Mouse (Mus musculus): ENCODE measurements around the gene Cep89. TPM values are rescaled to one million over a fixed set of nuclear protein-coding genes. Genes with fewer than 3 reads are reported as not detected.

Cep89 gene
- polyA plus RNA-seq (2015; fragmentation: Nextera tagmentation; extraction: Ambion mirVana) = 50.6 and 52.3 TPM in 2 replicates

- Histone ChIP-seq H3K27me3 (no peaks in the 10 kb centered on the region), H3K27ac (no peak within 1 kb of the TSS), H3K9ac (peak within 1 kb of the TSS; percentile 77), H3K4me3 (peak within 1 kb of the TSS; percentile 68), H3K4me1 (peaks cover 24% of the 10 kb centered on the region), H3K9me3 (replicated peaks) (no peaks in the 10 kb centered on the region), H3K4me2 (peak within 1 kb of the TSS; percentile 85), H3K36me3 (ENCODE audit: poor library complexity, severe bottlenecking) (peaks cover 53% of the 10 kb centered on the region)
- under 1% methylated on average over 28 of the region's 28 CpGs for WGBS
- ATAC-seq = peak; percentile 100
Observed at GRCm38 (mm10) chr7:35396542-35397168, at the start of gene Cep89, which contains the start of gene Faap24. TSS of gene Cep89 (plus strand) at chr7:35397035. TSS of gene Faap24 (minus strand) at chr7:35396836.

GRCm38 (mm10) chr7:35347918-35348700 lies 48.7 kb upstream of the Cep89 start:
- no peak for ATAC-seq
- Histone ChIP-seq H3K4me2 (no peak overlapping the region), H3K9ac (no peak overlapping the region), H3K36me3 (ENCODE audit: poor library complexity, severe bottlenecking) (no peaks in the 10 kb centered on the region), H3K27me3 (no peaks in the 10 kb centered on the region), H3K27ac (no peak overlapping the region), H3K9me3 (replicated peaks) (no peaks in the 10 kb centered on the region), H3K4me1 (no peaks in the 10 kb centered on the region), H3K4me3 (no peak overlapping the region)
- WGBS = 81% methylated on average over 17 of the region's 18 CpGs

GRCm38 (mm10) chr7:35349022-35349421 lies 47.8 kb upstream of the Cep89 start:
- Histone ChIP-seq H3K27ac (no peak overlapping the region), H3K4me1 (no peaks in the 10 kb centered on the region), H3K36me3 (ENCODE audit: poor library complexity, severe bottlenecking) (no peaks in the 10 kb centered on the region), H3K27me3 (no peaks in the 10 kb centered on the region), H3K9ac (no peak overlapping the region), H3K9me3 (replicated peaks) (no peaks in the 10 kb centered on the region), H3K4me2 (no peak overlapping the region), H3K4me3 (no peak overlapping the region)
- no peak for ATAC-seq
- WGBS = 88% methylated on average over 4 of the region's 4 CpGs

DNA sequence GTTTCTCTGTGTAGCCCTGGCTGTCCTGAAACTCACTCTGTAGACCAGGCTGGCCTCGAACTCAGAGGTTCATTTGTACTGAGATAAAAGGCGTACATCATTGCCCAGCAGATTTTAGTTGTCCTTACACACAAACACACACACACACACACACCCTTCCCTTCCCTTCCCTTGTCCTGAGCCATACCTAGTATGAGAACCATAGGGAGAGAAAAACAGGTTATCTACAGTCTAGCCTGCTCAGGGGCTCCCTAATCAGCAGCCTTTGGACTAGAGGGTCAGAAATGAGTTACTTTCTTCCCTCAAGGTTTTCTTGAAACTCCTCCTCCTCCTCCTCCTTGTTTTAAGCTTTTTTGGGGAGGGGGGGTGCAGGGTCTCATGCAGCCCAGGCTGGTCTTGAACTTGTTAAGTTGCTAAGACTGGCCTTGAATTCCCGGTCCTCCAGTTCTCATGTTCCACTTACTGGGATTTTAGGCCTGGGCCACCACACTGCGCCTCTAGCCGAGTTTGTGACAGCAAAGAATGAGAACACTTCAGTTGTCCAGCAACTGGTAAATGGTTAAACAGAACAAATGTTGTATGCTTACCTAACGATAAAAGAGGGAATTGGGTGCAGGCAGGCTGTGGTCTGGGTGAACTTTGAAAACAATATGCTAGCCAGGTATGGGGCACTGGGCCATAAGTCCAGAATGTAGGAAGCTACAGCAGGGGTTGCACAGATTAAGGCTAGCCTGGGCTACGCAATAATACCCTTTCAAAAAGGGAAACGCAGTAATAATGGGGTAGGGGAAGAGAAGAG lies 46.8 kb upstream of the Cep89 start:
- Histone ChIP-seq H3K36me3 (ENCODE audit: poor library complexity, severe bottlenecking) (no peaks in the 10 kb centered on the region), H3K4me3 (no peak overlapping the region), H3K27me3 (no peaks in the 10 kb centered on the region), H3K27ac (no peak overlapping the region), H3K9me3 (replicated peaks) (no peaks in the 10 kb centered on the region), H3K4me1 (no peaks in the 10 kb centered on the region), H3K9ac (no peak overlapping the region), H3K4me2 (no peak overlapping the region)
- ATAC-seq = no peak
- WGBS = 92% methylated on average over 8 of the region's 8 CpGs

DNA sequence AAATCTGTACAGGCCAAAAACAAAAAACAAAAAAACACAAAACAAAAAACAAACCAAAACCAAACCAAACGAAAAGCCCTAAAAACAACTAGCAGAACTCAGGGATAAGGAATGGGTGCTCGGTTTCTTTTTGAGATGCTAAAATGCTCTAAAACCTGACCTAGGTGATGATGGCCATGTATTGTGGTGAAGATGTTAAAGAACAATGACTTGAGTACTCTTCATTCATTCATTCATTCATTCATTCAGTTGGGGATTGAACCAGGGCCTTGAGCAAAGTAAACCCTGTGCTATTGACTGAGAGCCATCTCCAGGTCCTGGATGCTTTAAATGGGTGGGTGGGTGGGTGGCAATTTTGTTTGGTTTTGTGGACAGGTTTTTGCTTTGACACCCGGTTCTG lies 45.7 kb upstream of the Cep89 start:
- 95% methylated on average over 3 of the region's 3 CpGs for WGBS
- ATAC-seq = no peak
- Histone ChIP-seq H3K4me1 (no peaks in the 10 kb centered on the region), H3K9ac (no peak overlapping the region), H3K9me3 (replicated peaks) (no peaks in the 10 kb centered on the region), H3K4me2 (no peak overlapping the region), H3K27ac (no peak overlapping the region), H3K4me3 (no peak overlapping the region), H3K27me3 (no peaks in the 10 kb centered on the region), H3K36me3 (ENCODE audit: poor library complexity, severe bottlenecking) (no peaks in the 10 kb centered on the region)

DNA sequence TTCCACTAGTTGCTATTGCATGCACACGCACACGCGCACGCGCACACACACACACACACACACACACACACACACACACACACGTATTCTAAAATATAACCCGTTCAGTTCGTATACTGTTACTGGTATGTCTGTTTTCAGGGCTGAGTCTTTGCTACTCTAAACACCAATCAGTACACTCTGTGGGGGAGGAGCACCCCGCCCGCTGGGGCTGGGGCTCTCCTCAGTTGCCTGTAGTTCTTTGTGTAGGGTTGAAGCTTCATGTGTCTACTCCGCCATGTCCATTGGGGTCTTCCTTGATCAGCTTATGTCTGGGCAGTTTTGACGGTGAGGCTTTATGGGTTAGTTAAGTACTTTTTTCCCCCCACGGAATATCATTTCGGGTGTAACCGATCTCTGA lies 43.5 kb upstream of the Cep89 start:
- Histone ChIP-seq H3K27ac (no peak overlapping the region), H3K9me3 (replicated peaks) (no peaks in the 10 kb centered on the region), H3K4me2 (no peak overlapping the region), H3K9ac (no peak overlapping the region), H3K4me3 (no peak overlapping the region), H3K4me1 (no peaks in the 10 kb centered on the region), H3K27me3 (no peaks in the 10 kb centered on the region), H3K36me3 (ENCODE audit: poor library complexity, severe bottlenecking) (no peaks in the 10 kb centered on the region)
- WGBS = 95% methylated on average over 15 of the region's 15 CpGs
- ATAC-seq = no peak

GRCm38 (mm10) chr7:35355303-35355872 lies 41.4 kb upstream of the Cep89 start:
- H3K4me2 ChIP-seq = no peak overlapping the region
- no peaks in the 10 kb centered on the region for H3K9me3 ChIP-seq (replicated peaks)
- no peaks in the 10 kb centered on the region for H3K4me1 ChIP-seq
- no peaks in the 10 kb centered on the region for H3K36me3 ChIP-seq (ENCODE audit: poor library complexity, severe bottlenecking)
- no peaks in the 10 kb centered on the region for H3K27me3 ChIP-seq
- no peak overlapping the region for H3K27ac ChIP-seq
- ATAC-seq = no peak
- no peak overlapping the region for H3K4me3 ChIP-seq
- no peak overlapping the region for H3K9ac ChIP-seq
- WGBS = 84% methylated on average over 5 of the region's 5 CpGs

DNA sequence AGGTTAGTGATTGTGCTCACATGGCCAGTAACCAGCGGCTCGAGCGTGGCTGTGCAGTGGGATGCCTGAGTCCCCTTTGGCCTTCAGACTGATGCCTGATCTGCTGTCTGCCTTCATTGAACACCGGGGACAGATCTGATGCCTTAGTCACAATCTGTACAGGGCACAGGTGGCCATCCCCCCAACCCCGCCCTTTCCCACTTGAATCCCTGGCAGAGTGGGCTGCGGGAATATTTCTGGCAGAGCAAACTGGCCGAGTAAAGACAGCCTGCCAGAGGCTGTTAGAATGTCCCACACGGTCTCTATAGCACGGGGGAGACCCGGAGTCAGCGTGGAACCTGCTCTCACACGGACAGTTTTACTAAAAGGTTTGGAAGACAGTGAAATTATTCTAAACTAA lies 39.2 kb upstream of the Cep89 start:
- Histone ChIP-seq H3K4me2 (no peak overlapping the region), H3K4me1 (no peaks in the 10 kb centered on the region), H3K4me3 (no peak overlapping the region), H3K27ac (no peak overlapping the region), H3K27me3 (no peaks in the 10 kb centered on the region), H3K9ac (no peak overlapping the region), H3K9me3 (replicated peaks) (no peaks in the 10 kb centered on the region), H3K36me3 (ENCODE audit: poor library complexity, severe bottlenecking) (no peaks in the 10 kb centered on the region)
- ATAC-seq = no peak
- WGBS = 89% methylated on average over 12 of the region's 12 CpGs

DNA sequence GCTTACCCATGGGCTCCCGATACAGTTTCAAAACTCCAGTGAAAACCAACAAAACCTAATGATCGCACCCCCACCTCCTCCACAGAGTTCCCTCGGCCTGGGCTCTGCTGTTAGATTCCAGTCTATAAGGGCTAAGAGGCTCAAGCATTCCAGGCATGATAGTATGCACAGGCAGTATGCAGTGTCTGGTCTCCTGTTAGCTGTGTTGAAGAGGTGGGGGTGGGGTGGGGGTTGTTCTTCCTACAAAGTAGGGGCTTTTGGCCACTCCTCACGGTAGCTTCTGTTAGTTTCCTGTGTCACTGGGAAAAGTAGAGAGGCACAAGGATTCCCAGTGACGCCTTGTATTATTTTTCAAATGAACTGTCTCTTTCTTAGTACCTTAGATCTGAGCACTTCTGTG lies 34.6 kb upstream of the Cep89 start:
- no peaks in the 10 kb centered on the region for H3K27me3 ChIP-seq
- WGBS = 78% methylated on average over 5 of the region's 5 CpGs
- H3K4me2 ChIP-seq = no peak overlapping the region
- ATAC-seq = no peak
- H3K9ac ChIP-seq = no peak overlapping the region
- H3K27ac ChIP-seq = no peak overlapping the region
- no peaks in the 10 kb centered on the region for H3K36me3 ChIP-seq (ENCODE audit: poor library complexity, severe bottlenecking)
- H3K4me1 ChIP-seq = no peaks in the 10 kb centered on the region
- H3K4me3 ChIP-seq = no peak overlapping the region
- no peaks in the 10 kb centered on the region for H3K9me3 ChIP-seq (replicated peaks)

GRCm38 (mm10) chr7:35362868-35363267 lies 34.0 kb upstream of the Cep89 start:
- H3K9me3 ChIP-seq (replicated peaks) = no peaks in the 10 kb centered on the region
- no peak overlapping the region for H3K4me3 ChIP-seq
- H3K36me3 ChIP-seq (ENCODE audit: poor library complexity, severe bottlenecking) = no peaks in the 10 kb centered on the region
- ATAC-seq = no peak
- H3K27me3 ChIP-seq = no peaks in the 10 kb centered on the region
- H3K9ac ChIP-seq = no peak overlapping the region
- H3K4me2 ChIP-seq = no peak overlapping the region
- no peaks in the 10 kb centered on the region for H3K4me1 ChIP-seq
- 85% methylated on average over 5 of the region's 5 CpGs for whole genome bisulfite sequencing
- H3K27ac ChIP-seq = no peak overlapping the region

DNA sequence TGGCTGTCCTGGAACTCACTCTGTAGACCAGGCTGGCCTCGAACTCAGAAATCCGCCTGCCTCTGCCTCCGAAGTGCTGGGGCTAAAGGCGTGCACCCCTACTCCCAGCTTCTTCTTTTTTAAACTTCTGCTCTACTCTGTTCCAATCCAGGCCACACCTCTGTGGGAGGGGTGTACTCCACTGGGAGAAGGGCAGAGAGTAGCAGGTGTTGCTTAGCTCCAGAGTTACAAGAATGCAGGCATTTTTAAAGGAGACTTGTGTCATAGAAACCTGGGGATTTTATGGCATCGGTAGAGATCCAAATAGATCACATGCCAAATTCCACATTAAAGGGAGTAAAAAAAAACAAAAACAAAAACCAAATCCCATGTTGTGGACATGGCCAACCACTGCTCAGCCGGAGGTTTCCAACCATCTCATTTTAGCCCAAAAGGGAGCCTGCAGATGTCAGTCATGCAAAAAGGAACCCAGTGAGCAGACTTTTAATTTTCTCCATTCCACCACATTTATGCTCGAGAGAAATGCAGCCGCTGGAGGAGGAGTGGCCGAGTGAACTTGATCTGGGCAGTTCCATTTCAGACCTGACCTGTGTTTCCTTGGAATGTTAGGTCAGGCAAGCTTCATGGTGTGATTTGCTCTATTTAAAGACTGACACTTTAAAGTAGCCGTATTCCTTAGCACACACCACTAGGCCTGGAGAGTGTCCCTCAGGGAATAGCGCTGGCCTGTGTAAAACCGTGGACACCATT lies 31.5 kb upstream of the Cep89 start:
- no peaks in the 10 kb centered on the region for H3K36me3 ChIP-seq (ENCODE audit: poor library complexity, severe bottlenecking)
- 81% methylated on average over 12 of the region's 12 CpGs for WGBS

More for the DNA sequence above, 31.5 kb upstream of the Cep89 start:
- Histone ChIP-seq H3K27ac (no peak overlapping the region), H3K4me2 (no peak overlapping the region), H3K9me3 (replicated peaks) (no peaks in the 10 kb centered on the region), H3K27me3 (no peaks in the 10 kb centered on the region), H3K4me1 (no peaks in the 10 kb centered on the region), H3K9ac (no peak overlapping the region), H3K4me3 (no peak overlapping the region)
- no peak for ATAC-seq

All from forebrain, embryonic 13.5 days (tissue).